Mouse (Mus musculus): ENCODE results near the gene Cfap54.

Gene Cfap54

DNA sequence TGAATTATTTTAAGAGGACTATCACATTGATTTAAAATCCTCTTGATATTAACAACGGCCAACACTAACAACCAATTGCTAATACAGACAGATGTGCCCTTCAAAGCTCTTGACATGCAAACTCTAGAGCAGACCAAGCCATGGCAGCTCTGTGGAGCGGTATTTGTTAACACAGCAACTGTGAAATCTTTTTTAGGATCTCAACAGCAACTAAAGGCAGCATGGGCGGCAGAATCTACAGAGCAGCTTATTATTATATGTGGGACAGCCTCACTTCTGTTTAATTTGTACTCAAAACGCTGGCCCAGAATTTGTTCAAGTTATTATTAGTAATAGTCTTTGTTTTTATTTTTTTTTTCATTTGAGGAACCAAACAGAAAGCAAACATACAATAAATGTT lies 28.1 kb downstream of the Cfap54 start:
- no peak for DNase-seq (ENCODE audit: low read depth)

DNA sequence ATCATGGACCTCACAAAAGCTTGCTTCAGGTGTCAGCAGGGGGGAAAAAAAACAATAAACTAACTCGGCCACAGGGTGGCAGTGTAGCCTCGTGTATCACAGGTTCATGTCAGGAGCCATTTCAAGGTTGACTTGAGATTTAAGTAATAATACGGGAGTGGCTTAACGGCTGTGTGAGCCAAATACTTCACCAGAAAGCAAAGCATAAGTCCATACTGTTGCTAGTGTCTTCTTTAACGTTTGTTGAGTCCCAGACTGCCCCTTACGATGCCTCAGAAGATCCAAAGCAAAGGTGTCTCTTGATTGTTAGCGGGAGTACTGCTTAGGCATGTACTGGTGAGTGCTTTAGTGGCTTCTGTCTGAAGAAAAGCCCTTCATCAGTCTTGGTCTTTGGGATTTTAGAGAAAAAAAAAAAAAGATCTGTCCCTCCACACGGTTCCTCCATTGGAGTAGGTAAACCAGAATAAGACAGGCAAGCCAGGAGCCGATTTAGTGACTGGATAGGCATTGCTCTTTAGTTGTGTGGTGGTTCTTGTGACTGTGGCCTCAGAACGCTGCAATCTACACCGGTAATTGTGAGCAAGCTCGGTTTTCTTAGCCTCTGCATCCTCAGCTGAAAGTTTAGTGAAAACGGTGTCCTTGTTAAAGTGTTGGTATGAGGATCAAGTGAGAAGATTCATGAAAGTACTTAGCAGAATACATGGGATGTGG lies 30.2 kb downstream of the Cfap54 start:
- DNase-seq (ENCODE audit: low read depth) = peak; percentile 94

- no peak for DNase-seq (ENCODE audit: low read depth)
Observed at GRCm38 (mm10) chr10:93050571-93050970, 30.8 kb downstream of the Cfap54 start.

DNA sequence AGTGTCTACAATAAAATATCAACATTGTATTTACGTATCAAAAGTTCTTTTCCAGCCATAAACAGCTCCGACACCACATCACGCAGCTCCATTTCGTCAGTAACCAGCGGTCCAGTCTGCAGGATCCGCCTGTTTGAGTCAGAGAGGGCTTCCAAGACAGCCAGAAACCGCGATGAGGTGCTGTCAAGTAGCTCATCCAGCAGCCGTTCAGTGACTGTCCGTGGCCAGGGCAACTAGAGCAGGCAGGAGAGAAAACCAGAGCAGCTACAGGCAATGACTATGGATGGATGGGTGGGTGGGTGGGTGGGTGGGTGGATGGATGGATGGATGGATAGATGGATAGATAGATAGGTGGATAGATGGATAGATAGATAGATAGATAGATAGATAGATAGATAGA lies 38.2 kb downstream of the Cfap54 start:
- no peak for DNase-seq (ENCODE audit: low read depth)

- DNase-seq (ENCODE audit: low read depth) = no peak
Observed at GRCm38 (mm10) chr10:93041850-93042249, 39.6 kb downstream of the Cfap54 start.

DNA sequence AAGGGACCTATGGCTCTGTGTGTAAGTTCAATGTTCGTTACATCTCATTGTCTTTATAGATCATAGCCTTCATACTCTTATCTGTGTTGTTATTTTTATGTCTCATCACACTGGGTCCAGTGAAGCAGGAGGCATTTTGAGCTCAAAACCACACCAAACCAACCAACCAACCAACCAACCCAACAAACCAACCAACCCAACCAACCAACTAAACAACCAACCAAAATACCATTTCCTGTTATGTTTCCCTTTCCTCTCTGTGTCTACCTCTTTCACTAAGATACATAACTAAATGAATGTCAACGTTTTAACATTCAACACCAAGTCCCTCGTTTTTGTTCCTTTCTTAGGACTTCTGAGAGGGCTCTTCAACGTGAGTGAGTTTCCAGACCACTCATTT lies 40.0 kb downstream of the Cfap54 start:
- DNase-seq (ENCODE audit: low read depth) = no peak

DNA sequence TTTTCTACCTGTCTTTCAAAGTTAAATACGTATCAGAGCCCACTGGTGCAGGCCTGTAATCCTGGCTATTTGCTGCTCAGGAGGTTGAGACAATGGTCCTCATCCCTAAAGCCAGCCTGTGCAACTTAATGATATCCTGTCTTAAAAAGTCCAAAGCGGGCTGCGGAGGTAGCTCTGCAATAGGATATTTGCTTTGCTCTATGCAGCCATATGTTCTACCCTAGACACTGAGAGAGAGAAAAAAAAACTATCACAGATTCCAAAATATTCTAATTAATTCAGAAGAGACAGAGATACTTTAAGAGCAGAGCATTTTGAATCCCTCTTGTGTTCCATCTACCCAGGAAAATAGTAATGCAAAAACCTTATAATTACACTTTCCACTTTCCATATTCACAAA lies 44.9 kb downstream of the Cfap54 start:
- DNase-seq (ENCODE audit: low read depth) = no peak

GRCm38 (mm10) chr10:93035489-93035888 lies 45.9 kb downstream of the Cfap54 start:
- no peak for DNase-seq (ENCODE audit: low read depth)

DNA sequence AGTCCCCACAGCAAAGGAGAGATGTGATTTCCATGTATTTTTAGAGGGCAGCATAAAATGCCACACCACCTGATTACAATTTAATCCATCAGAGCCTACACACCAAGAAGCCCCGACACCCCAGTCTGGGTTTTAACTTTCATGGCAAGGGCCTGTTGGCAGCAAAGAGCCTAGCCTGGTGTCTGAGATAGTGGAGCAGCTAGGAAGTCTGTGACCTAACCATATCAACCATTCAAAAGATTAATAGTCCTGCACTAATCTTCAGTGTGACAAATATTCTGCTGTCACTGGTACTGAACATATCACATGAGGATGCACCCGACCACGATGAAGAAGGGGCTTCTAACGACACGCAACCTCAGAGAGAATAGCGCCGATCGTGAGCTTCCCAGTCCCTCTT lies 58.1 kb downstream of the Cfap54 start:
- DNase-seq (ENCODE audit: low read depth) = no peak

GRCm38 (mm10) chr10:93014059-93014795 lies 67.2 kb downstream of the Cfap54 start:
- DNase-seq (ENCODE audit: low read depth) = peak; percentile 71

GRCm38 (mm10) chr10:93011085-93011484 lies 70.3 kb downstream of the Cfap54 start:
- no peak for DNase-seq (ENCODE audit: low read depth)

- DNase-seq (ENCODE audit: low read depth) = no peak
Observed at GRCm38 (mm10) chr10:93006970-93007369, 74.4 kb downstream of the Cfap54 start.

DNA sequence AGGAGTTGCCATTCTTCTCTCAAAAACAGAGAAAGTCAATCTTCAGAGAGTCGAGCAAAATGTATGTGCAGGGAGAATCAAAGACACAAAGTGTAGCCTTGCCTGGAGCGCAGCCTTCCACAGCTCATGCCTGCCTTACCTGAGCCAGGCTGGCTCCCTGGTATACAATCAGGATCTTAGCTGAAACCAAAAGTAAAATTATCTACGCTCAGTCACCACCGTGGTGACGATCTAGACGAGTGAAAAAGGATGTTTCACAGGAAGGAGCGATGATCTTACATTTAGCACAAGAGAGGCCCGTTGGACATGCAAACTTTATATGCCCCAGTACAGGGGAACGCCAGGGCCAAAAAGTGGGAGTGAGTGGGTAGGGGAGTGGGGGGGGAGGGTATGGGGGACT lies 75.0 kb downstream of the Cfap54 start:
- DNase-seq (ENCODE audit: low read depth) = no peak

- DNase-seq (ENCODE audit: low read depth) = no peak
Observed at GRCm38 (mm10) chr10:92998536-92998935, 82.9 kb downstream of the Cfap54 start.

- DNase-seq (ENCODE audit: low read depth) = no peak
Observed at GRCm38 (mm10) chr10:92995186-92995585, 86.2 kb downstream of the Cfap54 start.

GRCm38 (mm10) chr10:92994340-92994739 lies 87.1 kb downstream of the Cfap54 start:
- DNase-seq (ENCODE audit: low read depth) = peak; percentile 8

DNA sequence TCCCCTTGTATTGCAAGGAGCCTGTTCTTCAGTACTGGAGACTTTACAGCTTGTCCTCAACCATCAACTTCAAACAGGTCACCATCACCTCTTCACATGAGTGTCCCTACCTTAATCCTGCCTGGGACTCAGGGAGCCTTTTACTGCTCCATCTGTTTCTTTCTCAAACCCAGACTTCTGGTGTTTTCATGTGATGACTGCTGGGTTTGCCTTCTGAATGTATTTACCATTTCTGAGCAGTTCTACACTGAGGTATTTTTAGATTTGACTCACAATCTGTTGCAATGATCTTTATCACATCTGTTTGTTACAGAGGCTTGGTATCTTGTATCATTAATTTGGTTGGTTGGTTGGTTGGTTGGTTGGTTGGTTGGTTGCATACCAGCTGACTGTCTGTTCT lies 88.9 kb downstream of the Cfap54 start:
- DNase-seq (ENCODE audit: low read depth) = peak; percentile 14

- no peak for DNase-seq (ENCODE audit: low read depth)
Observed at GRCm38 (mm10) chr10:92990576-92990975, 90.8 kb downstream of the Cfap54 start.

DNA sequence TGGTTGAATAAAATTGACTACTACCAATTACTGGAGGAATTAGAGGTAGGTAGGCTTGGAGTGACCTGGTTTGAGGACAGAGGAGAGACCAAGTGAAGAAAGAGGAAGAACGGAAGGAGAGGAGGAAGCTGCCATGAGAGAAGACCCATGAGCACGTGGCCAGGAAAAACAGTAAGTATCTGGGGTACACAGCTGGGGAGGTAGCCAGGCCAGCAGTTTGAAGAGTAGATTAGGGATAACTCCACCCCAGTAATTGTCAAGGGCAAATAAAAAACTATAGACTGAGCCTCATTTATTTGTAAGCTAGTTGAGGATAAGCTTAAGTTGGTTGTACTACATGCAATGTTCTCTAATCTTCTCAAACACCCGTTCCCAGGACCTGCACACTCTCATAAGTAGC lies 116.3 kb downstream of the Cfap54 start:
- DNase-seq (ENCODE audit: low read depth) = no peak

DNA sequence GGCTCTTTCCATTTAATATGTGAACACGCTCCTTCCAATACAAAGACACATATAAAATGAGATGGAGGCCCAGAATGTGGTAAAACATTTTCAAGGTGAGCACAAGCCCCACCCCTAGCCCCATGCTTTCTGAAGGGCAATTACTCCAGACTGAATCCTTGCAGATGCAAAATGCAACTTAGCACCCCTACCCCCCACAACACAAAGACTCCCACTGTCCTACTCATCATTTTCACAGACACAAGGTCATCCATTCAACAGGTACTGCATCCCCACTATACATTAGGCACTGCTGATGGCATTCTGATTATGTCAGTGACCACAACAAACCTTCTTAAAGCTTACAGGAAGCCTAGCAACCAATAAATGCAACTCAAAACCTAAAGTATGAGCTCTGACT lies 131.4 kb downstream of the Cfap54 start:
- no peak for DNase-seq (ENCODE audit: low read depth)

DNA sequence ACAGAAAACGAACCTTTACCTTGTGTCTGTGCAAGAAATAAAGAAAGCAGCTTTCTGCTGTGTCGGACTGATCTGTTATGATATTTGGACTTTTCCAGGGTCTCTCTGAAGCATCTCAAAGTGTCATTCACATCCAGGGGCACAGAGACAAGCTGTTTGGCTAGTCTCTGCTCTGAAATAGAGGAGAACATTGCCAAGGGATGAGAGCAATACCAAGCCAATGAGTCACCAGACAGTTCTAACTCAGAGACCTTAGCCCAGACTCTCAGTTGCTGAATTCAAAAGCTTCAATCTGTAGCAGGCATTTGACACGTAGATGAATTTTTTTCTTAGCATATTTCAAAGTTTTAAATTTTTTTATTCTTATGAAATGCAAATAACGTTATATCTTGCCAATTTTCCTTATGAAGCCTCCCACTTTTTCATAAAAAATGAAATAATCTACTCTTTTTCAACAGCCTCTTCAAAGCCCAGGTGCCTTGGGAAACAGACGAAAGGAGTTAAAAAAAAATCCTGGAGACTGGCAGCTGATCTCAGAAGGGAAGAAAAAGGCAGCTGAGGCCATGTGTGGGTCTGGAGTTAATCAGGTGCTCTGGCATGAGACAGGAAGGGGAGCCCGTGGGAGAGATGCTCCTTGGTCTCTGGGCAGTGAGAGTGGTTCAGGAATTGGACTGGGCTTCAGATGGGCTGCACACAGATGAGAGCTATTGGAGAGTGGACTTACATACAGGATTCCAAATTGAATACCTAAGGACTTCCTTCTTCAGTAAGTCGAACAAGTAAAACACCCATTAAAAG lies 138.4 kb downstream of the Cfap54 start:
- DNase-seq (ENCODE audit: low read depth) = no peak

DNA sequence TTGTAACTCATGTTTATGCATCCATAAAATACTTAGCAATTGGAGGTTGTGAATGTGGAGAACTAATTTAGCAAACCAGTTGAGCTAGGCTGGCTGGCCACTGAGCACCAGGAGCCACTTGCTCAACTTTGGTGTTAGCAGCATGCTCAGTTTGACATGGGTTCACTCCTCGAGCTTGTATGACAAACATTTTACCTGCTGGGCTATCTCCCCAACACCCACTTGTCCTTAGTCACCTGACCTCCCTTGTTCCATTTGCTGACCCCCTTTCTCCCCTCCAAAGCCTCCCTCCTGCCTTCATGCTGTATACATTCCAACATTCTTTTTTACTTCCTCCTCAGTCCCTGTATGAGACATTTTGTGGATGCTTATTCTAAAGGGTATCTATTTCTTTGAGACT lies 139.8 kb downstream of the Cfap54 start:
- DNase-seq (ENCODE audit: low read depth) = no peak

DNA sequence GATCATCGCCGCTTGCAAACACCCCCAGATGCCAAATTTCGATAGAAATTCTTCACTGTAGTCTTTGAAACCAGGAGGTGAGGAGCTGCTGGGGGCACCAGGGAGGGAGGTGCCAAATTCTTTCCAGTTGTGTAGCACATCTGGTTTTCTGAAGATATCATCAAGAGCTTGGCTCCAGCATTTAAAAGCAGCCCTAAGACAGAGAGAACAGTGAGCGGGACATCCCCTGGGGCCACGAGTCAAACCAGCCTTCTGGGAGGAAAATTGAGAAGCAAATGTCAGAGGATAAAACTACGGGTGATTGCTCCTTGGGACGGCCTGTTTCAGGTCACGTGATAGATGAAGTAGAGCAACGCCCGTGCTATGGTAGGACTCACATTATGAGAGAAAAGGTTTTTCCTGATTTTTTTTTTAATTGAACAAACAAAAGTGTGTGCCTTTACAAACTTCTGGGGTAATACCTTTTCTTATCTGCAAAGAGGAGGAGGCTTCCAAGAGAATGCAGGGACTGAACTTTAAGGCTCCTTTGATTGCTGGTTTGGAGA lies 143.6 kb downstream of the Cfap54 start:
- no peak for DNase-seq (ENCODE audit: low read depth)
